Mouse (Mus musculus): ENCODE measurements around the gene Lbhd2. TPM values are rescaled to one million over a fixed set of nuclear protein-coding genes. Genes with fewer than 3 reads are reported as not detected.
A peak's percentile ranks its signal among the peaks of the same experiment; 100 is the strongest.

Gene Lbhd2
- polyA plus RNA-seq, 1 experiment from 2014 or later: not detected

GRCm38 (mm10) chr12:111375559-111375958 is 31.1 kb upstream of the Lbhd2 start:
- Histone ChIP-seq H3K4me3 (ENCODE audit: low read depth, low read length) (peak overlapping the region; percentile 95), H3K9me3 (ENCODE audit: control insufficient read depth, low read length) (no peaks in the 10 kb centered on the region), H3K36me3 (ENCODE audit: control insufficient read depth, insufficient read depth, low read length) (no peaks in the 10 kb centered on the region), H3K4me1 (replicated peaks; ENCODE audit: control insufficient read depth, insufficient read depth, low read length) (peaks cover 12% of the 10 kb centered on the region), H3K27ac (ENCODE audit: low read depth, low read length) (no peak overlapping the region), H3K9ac (ENCODE audit: low read length) (peak overlapping the region; percentile 89; the same call in 1 of the 2 replicates), H3K27me3 (ENCODE audit: control insufficient read depth, insufficient read depth, low read length) (no peaks in the 10 kb centered on the region), H3K4me2 (ENCODE audit: low read depth, low read length, severe bottlenecking) (peak overlapping the region; percentile 95)
- no peak for DNase-seq (ENCODE audit: low spot score)
- 78% methylated on average over 12 of the region's 12 CpGs for WGBS
- ATAC-seq (replicated peaks; ENCODE audit: low FRiP score): no peak

DNA sequence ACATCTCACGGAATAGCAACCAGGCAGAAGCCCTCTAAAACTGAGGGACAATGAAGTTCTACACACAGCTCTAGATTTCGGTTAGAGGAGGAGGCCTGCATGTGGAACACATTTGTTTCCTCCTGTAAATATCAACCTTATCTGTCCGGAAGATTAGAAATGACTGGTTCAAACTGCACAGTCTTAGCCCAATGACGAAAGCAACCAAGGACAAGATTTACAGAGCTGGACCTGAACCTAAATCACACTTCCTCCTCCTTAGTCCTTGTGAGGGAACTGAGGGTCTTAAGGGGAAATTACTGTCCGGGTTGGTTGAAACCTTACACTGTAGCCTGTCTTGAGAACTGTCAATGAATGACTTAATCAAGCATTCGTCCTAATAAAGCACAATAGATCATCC is 30.6 kb upstream of the Lbhd2 start:
- Histone ChIP-seq H3K9me3 (ENCODE audit: control insufficient read depth, low read length) (no peaks in the 10 kb centered on the region), H3K27me3 (ENCODE audit: control insufficient read depth, insufficient read depth, low read length) (no peaks in the 10 kb centered on the region), H3K27ac (ENCODE audit: low read depth, low read length) (no peak overlapping the region), H3K36me3 (ENCODE audit: control insufficient read depth, insufficient read depth, low read length) (no peaks in the 10 kb centered on the region), H3K4me1 (replicated peaks; ENCODE audit: control insufficient read depth, insufficient read depth, low read length) (peaks cover 12% of the 10 kb centered on the region), H3K4me3 (ENCODE audit: low read depth, low read length) (peak overlapping the region; percentile 95), H3K4me2 (ENCODE audit: low read depth, low read length, severe bottlenecking) (peak overlapping the region; percentile 95), H3K9ac (ENCODE audit: low read length) (peak overlapping the region; percentile 89)
- WGBS: 50% methylated on average over 6 of the region's 6 CpGs
- ATAC-seq (replicated peaks; ENCODE audit: low FRiP score) (no peak), DNase-seq (ENCODE audit: low spot score) (no peak)

DNA sequence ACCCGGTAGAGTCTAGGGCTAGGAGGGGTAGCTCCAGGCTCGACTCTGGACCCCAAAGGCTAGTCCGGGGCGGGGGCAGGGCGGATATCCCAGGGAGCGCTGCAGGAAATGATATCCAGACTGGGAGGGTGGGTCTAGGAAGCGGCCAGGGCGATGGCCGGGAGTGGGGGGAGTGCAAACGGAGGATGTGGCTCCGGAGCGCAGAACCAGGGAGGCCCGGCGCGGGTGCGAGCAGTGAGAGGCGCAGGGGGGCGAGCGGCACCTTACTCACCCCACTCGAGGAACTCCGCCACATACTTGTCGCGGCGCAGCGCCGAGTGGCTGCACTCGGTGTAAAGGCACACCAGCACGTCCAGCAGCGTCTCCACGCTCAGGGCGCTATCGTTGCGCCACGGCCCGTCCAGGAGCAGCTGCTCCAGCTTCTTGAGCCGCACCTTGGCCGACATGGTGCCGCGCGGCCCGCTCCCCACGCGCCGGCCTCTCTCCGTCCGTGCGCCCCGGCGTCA is 29.7 kb upstream of the Lbhd2 start:
- H3K27me3 ChIP-seq (ENCODE audit: control insufficient read depth, insufficient read depth, low read length): no peaks in the 10 kb centered on the region
- H3K4me3 ChIP-seq (ENCODE audit: low read depth, low read length): peak overlapping the region; percentile 95
- peak overlapping the region; percentile 89 for H3K9ac ChIP-seq (ENCODE audit: low read length)
- WGBS: under 1% methylated on average over 46 of the region's 49 CpGs
- peak overlapping the region; percentile 95 for H3K4me2 ChIP-seq (ENCODE audit: low read depth, low read length, severe bottlenecking)
- H3K27ac ChIP-seq (ENCODE audit: low read depth, low read length): peak overlapping the region; percentile 83
- ATAC-seq (replicated peaks; ENCODE audit: low FRiP score): peak; percentile 35
- no peaks in the 10 kb centered on the region for H3K36me3 ChIP-seq (ENCODE audit: control insufficient read depth, insufficient read depth, low read length)
- no peaks in the 10 kb centered on the region for H3K9me3 ChIP-seq (ENCODE audit: control insufficient read depth, low read length)
- peaks cover 12% of the 10 kb centered on the region for H3K4me1 ChIP-seq (replicated peaks; ENCODE audit: control insufficient read depth, insufficient read depth, low read length)
- peak; percentile 73 for DNase-seq (ENCODE audit: low spot score)

DNA sequence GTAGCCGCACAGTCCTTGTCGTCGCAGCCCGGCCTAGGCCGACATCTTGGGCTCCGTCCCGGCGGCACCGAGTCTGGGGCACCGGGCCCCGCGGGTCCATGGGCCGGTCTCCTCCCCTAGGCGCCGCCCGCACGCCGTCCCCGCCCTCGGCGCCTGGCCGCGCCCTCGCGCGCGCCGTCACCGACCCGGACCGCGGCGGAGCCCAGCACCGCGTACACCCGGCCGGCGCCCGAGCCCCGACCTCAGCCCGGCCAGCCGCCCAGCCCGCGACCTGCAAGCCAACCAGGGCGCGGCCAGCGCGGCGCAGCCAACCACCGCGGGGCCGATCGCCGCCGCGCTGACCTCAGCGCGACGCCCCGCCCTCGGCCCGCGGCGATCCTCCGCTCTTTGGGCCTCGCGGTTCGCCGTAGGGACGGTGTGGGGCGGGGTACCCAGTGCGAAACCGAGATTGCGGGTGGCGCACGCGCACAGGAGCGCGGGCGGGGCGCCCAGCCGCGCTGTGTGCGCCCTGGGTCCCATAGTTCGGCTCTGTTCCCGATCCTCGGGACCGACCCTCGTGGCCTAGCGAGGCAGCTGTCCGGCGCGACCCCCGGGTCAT is 29.1 kb upstream of the Lbhd2 start, which contains the start of gene Cdc42bpb:
Gene Cdc42bpb, minus strand, starts transcription at position 343 of the 598 bp plus-strand sequence.
- ATAC-seq (replicated peaks; ENCODE audit: low FRiP score): peak; percentile 96
- no peaks in the 10 kb centered on the region for H3K9me3 ChIP-seq (ENCODE audit: control insufficient read depth, low read length)
- under 1% methylated on average over 88 of the region's 94 CpGs for WGBS
- peak within 1 kb of the TSS; percentile 95 for H3K4me3 ChIP-seq (ENCODE audit: low read depth, low read length)
- H3K27me3 ChIP-seq (ENCODE audit: control insufficient read depth, insufficient read depth, low read length): no peaks in the 10 kb centered on the region
- peak; percentile 96 for DNase-seq (ENCODE audit: low spot score)
- peak within 1 kb of the TSS; percentile 95 for H3K4me2 ChIP-seq (ENCODE audit: low read depth, low read length, severe bottlenecking)
- no peaks in the 10 kb centered on the region for H3K36me3 ChIP-seq (ENCODE audit: control insufficient read depth, insufficient read depth, low read length)
- peaks cover 12% of the 10 kb centered on the region for H3K4me1 ChIP-seq (replicated peaks; ENCODE audit: control insufficient read depth, insufficient read depth, low read length)
- peak within 1 kb of the TSS; percentile 89 for H3K9ac ChIP-seq (ENCODE audit: low read length)
- H3K27ac ChIP-seq (ENCODE audit: low read depth, low read length): peak within 1 kb of the TSS; percentile 83

DNA sequence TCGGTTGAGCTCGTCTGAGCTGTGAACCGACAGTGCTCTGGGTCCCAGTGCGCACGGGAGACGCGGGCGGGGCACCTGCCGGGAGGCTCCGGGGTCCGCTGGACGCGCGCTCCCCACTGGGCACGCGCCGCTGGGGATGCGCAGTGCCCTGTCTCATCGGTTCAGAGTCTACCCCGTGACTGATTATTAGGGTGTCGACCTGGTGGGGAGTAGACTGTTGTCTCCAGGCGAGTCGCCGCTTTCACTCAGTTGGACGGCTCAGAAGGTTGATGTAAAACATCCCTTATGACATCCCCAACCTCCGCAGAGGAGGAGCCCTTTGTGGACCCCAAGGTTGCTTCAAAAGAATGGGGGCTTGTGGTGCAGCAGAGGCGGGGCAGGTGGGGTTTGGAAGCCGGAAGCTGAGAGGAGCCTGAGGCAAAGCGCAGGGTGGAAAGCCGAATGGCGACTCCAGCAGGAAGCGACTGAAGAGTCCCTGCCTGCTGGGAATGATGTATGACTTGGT is 28.6 kb upstream of the Lbhd2 start:
- Histone ChIP-seq H3K9me3 (ENCODE audit: control insufficient read depth, low read length) (no peaks in the 10 kb centered on the region), H3K4me1 (replicated peaks; ENCODE audit: control insufficient read depth, insufficient read depth, low read length) (peaks cover 12% of the 10 kb centered on the region), H3K36me3 (ENCODE audit: control insufficient read depth, insufficient read depth, low read length) (no peaks in the 10 kb centered on the region), H3K4me3 (ENCODE audit: low read depth, low read length) (peak overlapping the region; percentile 95), H3K4me2 (ENCODE audit: low read depth, low read length, severe bottlenecking) (peak overlapping the region; percentile 95), H3K27ac (ENCODE audit: low read depth, low read length) (peak overlapping the region; percentile 83), H3K9ac (ENCODE audit: low read length) (peak overlapping the region; percentile 89), H3K27me3 (ENCODE audit: control insufficient read depth, insufficient read depth, low read length) (no peaks in the 10 kb centered on the region)
- WGBS: 0% methylated on average over 32 of the region's 32 CpGs
- ATAC-seq (replicated peaks; ENCODE audit: low FRiP score) (peak; percentile 79), DNase-seq (ENCODE audit: low spot score) (peak; percentile 75)

DNA sequence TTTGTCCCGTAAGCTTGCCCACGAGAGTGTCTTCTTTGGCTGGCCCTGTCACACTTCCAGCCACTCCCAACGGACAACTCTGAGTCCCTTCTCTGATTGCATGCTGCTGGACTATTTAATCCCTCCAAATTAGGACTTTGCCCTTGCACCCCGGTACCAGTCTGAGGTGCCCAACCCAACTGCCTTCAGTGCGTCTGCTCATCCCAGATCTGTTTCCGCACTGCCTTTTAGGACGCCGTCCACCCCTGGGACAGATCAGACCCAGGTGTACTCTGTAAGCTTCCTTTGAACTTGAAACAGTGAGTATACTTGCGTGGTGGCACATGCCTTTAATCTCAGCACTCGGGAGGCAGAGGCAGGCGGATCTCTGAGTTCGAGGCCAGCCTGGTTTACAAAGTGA is 27.8 kb upstream of the Lbhd2 start:
- no peaks in the 10 kb centered on the region for H3K9me3 ChIP-seq (ENCODE audit: control insufficient read depth, low read length)
- H3K9ac ChIP-seq (ENCODE audit: low read length): no peak overlapping the region; the same call in 1 of the 2 replicates
- H3K4me1 ChIP-seq (replicated peaks; ENCODE audit: control insufficient read depth, insufficient read depth, low read length): peaks cover 12% of the 10 kb centered on the region
- DNase-seq (ENCODE audit: low spot score) (no peak), ATAC-seq (replicated peaks; ENCODE audit: low FRiP score) (no peak)
- WGBS: 74% methylated on average over 12 of the region's 12 CpGs
- H3K27me3 ChIP-seq (ENCODE audit: control insufficient read depth, insufficient read depth, low read length): no peaks in the 10 kb centered on the region
- no peaks in the 10 kb centered on the region for H3K36me3 ChIP-seq (ENCODE audit: control insufficient read depth, insufficient read depth, low read length)
- H3K27ac ChIP-seq (ENCODE audit: low read depth, low read length): no peak overlapping the region
- H3K4me3 ChIP-seq (ENCODE audit: low read depth, low read length): peak overlapping the region; percentile 95
- peak overlapping the region; percentile 95; the same call in 1 of the 2 replicates for H3K4me2 ChIP-seq (ENCODE audit: low read depth, low read length, severe bottlenecking)

DNA sequence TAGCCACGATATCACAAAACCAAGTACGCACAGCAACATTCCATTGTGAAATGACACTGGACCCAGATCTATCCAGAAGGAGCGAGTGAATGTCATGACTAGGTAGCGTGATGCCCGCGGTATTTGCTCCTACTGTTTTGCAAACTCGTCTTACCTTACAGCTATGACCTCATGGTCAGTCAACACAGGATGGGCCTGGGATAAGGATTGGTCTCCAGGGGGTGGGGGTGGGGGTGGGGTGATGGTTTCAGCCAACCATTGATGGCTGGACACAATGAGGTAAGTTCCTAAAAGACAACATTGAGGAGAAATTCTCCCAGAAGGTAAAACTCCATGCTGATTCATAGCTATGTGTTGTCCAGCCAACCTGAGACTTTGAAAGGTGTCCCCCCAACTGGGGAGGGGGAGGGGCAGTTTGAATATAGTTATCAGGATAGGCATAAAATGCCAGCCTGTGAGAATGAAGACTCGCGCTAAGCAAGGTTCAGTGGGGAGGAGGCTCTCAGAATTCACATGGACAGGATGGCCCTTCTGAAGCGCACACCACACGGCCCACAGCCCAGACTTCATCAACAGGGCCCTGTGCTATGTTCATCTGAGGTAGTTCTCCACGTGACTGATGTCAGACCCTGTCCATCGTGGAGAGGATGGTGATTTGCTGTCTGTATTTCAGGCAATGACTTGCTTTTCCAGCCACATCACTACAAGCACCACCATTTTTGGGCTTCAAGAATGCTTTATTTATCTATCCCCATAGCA is 20.5 kb upstream of the Lbhd2 start:
- no peak for DNase-seq (ENCODE audit: low spot score)
- no peak overlapping the region for H3K9ac ChIP-seq (ENCODE audit: low read length)
- H3K9me3 ChIP-seq (ENCODE audit: control insufficient read depth, low read length): no peaks in the 10 kb centered on the region
- H3K36me3 ChIP-seq (ENCODE audit: control insufficient read depth, insufficient read depth, low read length): no peaks in the 10 kb centered on the region
- no peaks in the 10 kb centered on the region for H3K27me3 ChIP-seq (ENCODE audit: control insufficient read depth, insufficient read depth, low read length)
- no peaks in the 10 kb centered on the region for H3K4me1 ChIP-seq (replicated peaks; ENCODE audit: control insufficient read depth, insufficient read depth, low read length)
- H3K27ac ChIP-seq (ENCODE audit: low read depth, low read length): no peak overlapping the region
- ATAC-seq (replicated peaks; ENCODE audit: low FRiP score): no peak
- WGBS: 87% methylated on average over 13 of the region's 13 CpGs
- H3K4me2 ChIP-seq (ENCODE audit: low read depth, low read length, severe bottlenecking): no peak overlapping the region
- no peak overlapping the region for H3K4me3 ChIP-seq (ENCODE audit: low read depth, low read length)

- Histone ChIP-seq H3K9me3 (ENCODE audit: control insufficient read depth, low read length) (no peaks in the 10 kb centered on the region), H3K4me3 (ENCODE audit: low read depth, low read length) (no peak overlapping the region), H3K27me3 (ENCODE audit: control insufficient read depth, insufficient read depth, low read length) (no peaks in the 10 kb centered on the region), H3K9ac (ENCODE audit: low read length) (no peak overlapping the region), H3K36me3 (ENCODE audit: control insufficient read depth, insufficient read depth, low read length) (no peaks in the 10 kb centered on the region), H3K4me2 (ENCODE audit: low read depth, low read length, severe bottlenecking) (no peak overlapping the region), H3K4me1 (replicated peaks; ENCODE audit: control insufficient read depth, insufficient read depth, low read length) (no peaks in the 10 kb centered on the region), H3K27ac (ENCODE audit: low read depth, low read length) (no peak overlapping the region)
- ATAC-seq (replicated peaks; ENCODE audit: low FRiP score) (no peak), DNase-seq (ENCODE audit: low spot score) (no peak)
- WGBS: 75% methylated on average over 8 of the region's 8 CpGs
Measured at GRCm38 (mm10) chr12:111386642-111387120, 19.9 kb upstream of the Lbhd2 start.
